Mouse (Mus musculus): ENCODE measurements around the gene Tprg. TPM values are rescaled to one million over a fixed set of nuclear protein-coding genes. Genes with fewer than 3 reads are reported as not detected.

The Tprg gene
- polyA plus RNA-seq, 1 experiment from 2014 or later = not detected

GRCm38 (mm10) chr16:25302616-25303015, 16.0 kb downstream of the Tprg start:
- Histone ChIP-seq H3K4me2 (ENCODE audit: low read depth, low read length) (no peak overlapping the region), H3K27me3 (ENCODE audit: control insufficient read depth, insufficient read depth, low read depth, low read length) (no peaks in the 10 kb centered on the region), H3K4me1 (ENCODE audit: control insufficient read depth, low read depth, low read length) (no peaks in the 10 kb centered on the region), H3K9ac (ENCODE audit: low read depth, low read length) (no peak overlapping the region), H3K27ac (ENCODE audit: low read length) (no peak overlapping the region), H3K36me3 (ENCODE audit: control insufficient read depth, insufficient read depth) (no peaks in the 10 kb centered on the region), H3K4me3 (ENCODE audit: low read depth, low read length) (no peak overlapping the region), H3K9me3 (replicated peaks; ENCODE audit: control insufficient read depth, low read length) (no peaks in the 10 kb centered on the region)
- 67% methylated on average over 4 of the region's 4 CpGs for WGBS (ENCODE audit: insufficient replicate concordance)
- ATAC-seq (ENCODE audit: low read depth) = no peak

- Histone ChIP-seq H3K27me3 (ENCODE audit: control insufficient read depth, insufficient read depth, low read depth, low read length) (no peaks in the 10 kb centered on the region), H3K4me3 (ENCODE audit: low read depth, low read length) (no peak overlapping the region), H3K4me1 (ENCODE audit: control insufficient read depth, low read depth, low read length) (no peaks in the 10 kb centered on the region), H3K4me2 (ENCODE audit: low read depth, low read length) (no peak overlapping the region), H3K9me3 (replicated peaks; ENCODE audit: control insufficient read depth, low read length) (no peaks in the 10 kb centered on the region), H3K36me3 (ENCODE audit: control insufficient read depth, insufficient read depth) (no peaks in the 10 kb centered on the region), H3K27ac (ENCODE audit: low read length) (no peak overlapping the region), H3K9ac (ENCODE audit: low read depth, low read length) (no peak overlapping the region)
- 62% methylated on average over 5 of the region's 5 CpGs for WGBS (ENCODE audit: insufficient replicate concordance)
- ATAC-seq (ENCODE audit: low read depth) = no peak
Measured at GRCm38 (mm10) chr16:25314006-25314405, 27.4 kb downstream of the Tprg start.

- H3K4me1 ChIP-seq (ENCODE audit: control insufficient read depth, low read depth, low read length) = no peaks in the 10 kb centered on the region
- no peak for ATAC-seq (ENCODE audit: low read depth)
- H3K4me2 ChIP-seq (ENCODE audit: low read depth, low read length) = no peak overlapping the region
- WGBS (ENCODE audit: insufficient replicate concordance) = 53% methylated on average over 3 of the region's 3 CpGs
- H3K9me3 ChIP-seq (replicated peaks; ENCODE audit: control insufficient read depth, low read length) = no peaks in the 10 kb centered on the region
- no peaks in the 10 kb centered on the region for H3K27me3 ChIP-seq (ENCODE audit: control insufficient read depth, insufficient read depth, low read depth, low read length)
- no peak overlapping the region for H3K4me3 ChIP-seq (ENCODE audit: low read depth, low read length)
- H3K36me3 ChIP-seq (ENCODE audit: control insufficient read depth, insufficient read depth) = no peaks in the 10 kb centered on the region
- H3K27ac ChIP-seq (ENCODE audit: low read length) = no peak overlapping the region
- H3K9ac ChIP-seq (ENCODE audit: low read depth, low read length) = no peak overlapping the region
Measured at GRCm38 (mm10) chr16:25315090-25315489, 28.5 kb downstream of the Tprg start.

GRCm38 (mm10) chr16:25325631-25326238, 39.1 kb downstream of the Tprg start:
- Histone ChIP-seq H3K4me2 (ENCODE audit: low read depth, low read length) (no peak overlapping the region), H3K36me3 (ENCODE audit: control insufficient read depth, insufficient read depth) (no peaks in the 10 kb centered on the region), H3K4me3 (ENCODE audit: low read depth, low read length) (no peak overlapping the region), H3K9ac (ENCODE audit: low read depth, low read length) (no peak overlapping the region), H3K27ac (ENCODE audit: low read length) (no peak overlapping the region), H3K4me1 (ENCODE audit: control insufficient read depth, low read depth, low read length) (no peaks in the 10 kb centered on the region), H3K27me3 (ENCODE audit: control insufficient read depth, insufficient read depth, low read depth, low read length) (no peaks in the 10 kb centered on the region), H3K9me3 (replicated peaks; ENCODE audit: control insufficient read depth, low read length) (no peaks in the 10 kb centered on the region)
- ATAC-seq (ENCODE audit: low read depth) = no peak
- WGBS (ENCODE audit: insufficient replicate concordance) = 59% methylated on average over 2 of the region's 2 CpGs

- no peaks in the 10 kb centered on the region for H3K27me3 ChIP-seq (ENCODE audit: control insufficient read depth, insufficient read depth, low read depth, low read length)
- H3K4me2 ChIP-seq (ENCODE audit: low read depth, low read length) = no peak overlapping the region
- no peaks in the 10 kb centered on the region for H3K36me3 ChIP-seq (ENCODE audit: control insufficient read depth, insufficient read depth)
- no peak overlapping the region for H3K9ac ChIP-seq (ENCODE audit: low read depth, low read length)
- H3K4me1 ChIP-seq (ENCODE audit: control insufficient read depth, low read depth, low read length) = no peaks in the 10 kb centered on the region
- no peak for ATAC-seq (ENCODE audit: low read depth)
- H3K9me3 ChIP-seq (replicated peaks; ENCODE audit: control insufficient read depth, low read length) = no peaks in the 10 kb centered on the region
- no peak overlapping the region for H3K4me3 ChIP-seq (ENCODE audit: low read depth, low read length)
- 64% methylated on average over 10 of the region's 10 CpGs for WGBS (ENCODE audit: insufficient replicate concordance)
- no peak overlapping the region for H3K27ac ChIP-seq (ENCODE audit: low read length)
Measured at GRCm38 (mm10) chr16:25333279-25334219, 46.9 kb downstream of the Tprg start.

- Histone ChIP-seq H3K4me1 (ENCODE audit: control insufficient read depth, low read depth, low read length) (no peaks in the 10 kb centered on the region), H3K36me3 (ENCODE audit: control insufficient read depth, insufficient read depth) (no peaks in the 10 kb centered on the region), H3K27me3 (ENCODE audit: control insufficient read depth, insufficient read depth, low read depth, low read length) (no peaks in the 10 kb centered on the region), H3K4me3 (ENCODE audit: low read depth, low read length) (no peak overlapping the region), H3K9me3 (replicated peaks; ENCODE audit: control insufficient read depth, low read length) (no peaks in the 10 kb centered on the region), H3K9ac (ENCODE audit: low read depth, low read length) (no peak overlapping the region), H3K27ac (ENCODE audit: low read length) (no peak overlapping the region), H3K4me2 (ENCODE audit: low read depth, low read length) (no peak overlapping the region)
- 48% methylated on average over 4 of the region's 4 CpGs for WGBS (ENCODE audit: insufficient replicate concordance)
- ATAC-seq (ENCODE audit: low read depth) = no peak
Measured at GRCm38 (mm10) chr16:25335058-25335703, 48.6 kb downstream of the Tprg start.

GRCm38 (mm10) chr16:25349626-25350025, 63.0 kb downstream of the Tprg start:
- H3K4me2 ChIP-seq (ENCODE audit: low read depth, low read length) = no peak overlapping the region
- no peak overlapping the region for H3K27ac ChIP-seq (ENCODE audit: low read length)
- H3K9ac ChIP-seq (ENCODE audit: low read depth, low read length) = no peak overlapping the region
- no peak for ATAC-seq (ENCODE audit: low read depth)
- no peak overlapping the region for H3K4me3 ChIP-seq (ENCODE audit: low read depth, low read length)
- no peaks in the 10 kb centered on the region for H3K9me3 ChIP-seq (replicated peaks; ENCODE audit: control insufficient read depth, low read length)
- H3K36me3 ChIP-seq (ENCODE audit: control insufficient read depth, insufficient read depth) = no peaks in the 10 kb centered on the region
- H3K4me1 ChIP-seq (ENCODE audit: control insufficient read depth, low read depth, low read length) = no peaks in the 10 kb centered on the region
- WGBS (ENCODE audit: insufficient replicate concordance) = 3% methylated on average over 3 of the region's 3 CpGs
- H3K27me3 ChIP-seq (ENCODE audit: control insufficient read depth, insufficient read depth, low read depth, low read length) = no peaks in the 10 kb centered on the region

GRCm38 (mm10) chr16:25367834-25368233, 81.2 kb downstream of the Tprg start:
- Histone ChIP-seq H3K9ac (ENCODE audit: low read depth, low read length) (no peak overlapping the region), H3K4me2 (ENCODE audit: low read depth, low read length) (no peak overlapping the region), H3K36me3 (ENCODE audit: control insufficient read depth, insufficient read depth) (no peaks in the 10 kb centered on the region), H3K27me3 (ENCODE audit: control insufficient read depth, insufficient read depth, low read depth, low read length) (no peaks in the 10 kb centered on the region), H3K4me1 (ENCODE audit: control insufficient read depth, low read depth, low read length) (no peaks in the 10 kb centered on the region), H3K4me3 (ENCODE audit: low read depth, low read length) (no peak overlapping the region), H3K9me3 (replicated peaks; ENCODE audit: control insufficient read depth, low read length) (no peaks in the 10 kb centered on the region), H3K27ac (ENCODE audit: low read length) (no peak overlapping the region)
- ATAC-seq (ENCODE audit: low read depth) = no peak
- WGBS (ENCODE audit: insufficient replicate concordance) = 70% methylated on average over 7 of the region's 7 CpGs

- H3K9me3 ChIP-seq (replicated peaks; ENCODE audit: control insufficient read depth, low read length) = no peaks in the 10 kb centered on the region
- no peaks in the 10 kb centered on the region for H3K27me3 ChIP-seq (ENCODE audit: control insufficient read depth, insufficient read depth, low read depth, low read length)
- H3K36me3 ChIP-seq (ENCODE audit: control insufficient read depth, insufficient read depth) = no peaks in the 10 kb centered on the region
- H3K27ac ChIP-seq (ENCODE audit: low read length) = no peak overlapping the region
- no peak overlapping the region for H3K4me2 ChIP-seq (ENCODE audit: low read depth, low read length)
- no peak overlapping the region for H3K9ac ChIP-seq (ENCODE audit: low read depth, low read length)
- H3K4me3 ChIP-seq (ENCODE audit: low read depth, low read length) = no peak overlapping the region
- no peaks in the 10 kb centered on the region for H3K4me1 ChIP-seq (ENCODE audit: control insufficient read depth, low read depth, low read length)
- WGBS (ENCODE audit: insufficient replicate concordance) = 32% methylated on average over 5 of the region's 5 CpGs
- ATAC-seq (ENCODE audit: low read depth) = no peak
Measured at GRCm38 (mm10) chr16:25369984-25370412, 83.4 kb downstream of the Tprg start.
